Mouse (Mus musculus) lung, adult 18-20 months (tissue): Measurements from ENCODE around the gene Slc34a2.

Source experiments
- DNase-seq, 2 experiments: peaks; one replicate each; pipeline ENCODE4 v3.0.0; 2022; ENCODE audit warnings: mixed read lengths in 2 of 2

Slc34a2 gene

GRCm38 (mm10) chr5:53031346-53031745 is 6.5 kb upstream of the Slc34a2 start:
- DNase-seq: no peak

DNA sequence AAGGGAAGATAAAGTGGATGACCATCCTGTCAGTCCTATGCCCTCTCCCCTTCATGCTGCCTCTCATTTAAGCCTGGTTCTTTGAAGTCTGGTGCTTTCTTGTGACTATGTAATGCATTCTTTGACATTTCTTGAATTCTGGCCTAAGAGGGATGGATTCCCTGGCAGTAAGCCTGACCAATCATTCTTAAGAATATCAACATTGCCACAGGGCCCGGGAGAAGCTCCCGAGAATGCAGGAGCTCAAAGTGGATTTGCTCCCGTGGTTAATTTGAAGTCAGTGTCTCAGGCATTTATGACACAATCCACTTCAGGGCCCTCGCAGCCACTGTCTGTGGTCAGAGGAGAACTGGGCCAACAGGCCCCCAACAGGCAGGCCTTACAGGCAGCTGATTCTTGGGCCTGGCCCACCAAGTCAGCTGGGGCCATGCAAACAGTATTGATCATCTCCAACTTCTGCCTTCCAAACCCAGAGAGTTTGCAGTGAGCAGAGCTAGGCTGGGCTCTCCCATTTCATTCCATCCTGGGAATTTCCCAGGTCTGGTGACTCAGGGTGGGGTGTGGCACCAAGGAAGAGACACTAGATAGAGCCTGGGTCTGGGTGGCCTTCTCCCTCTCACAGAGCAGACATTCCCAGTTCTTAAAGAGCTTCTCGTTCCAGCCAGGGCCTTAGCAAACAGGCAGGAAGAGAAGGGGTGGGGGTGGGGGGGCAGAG is 4.3 kb downstream of the Slc34a2 start:
- DNase-seq: no peak

GRCm38 (mm10) chr5:53042771-53043371 is 5.0 kb downstream of the Slc34a2 start:
- no peak for DNase-seq

- DNase-seq: no peak
These were observed 5.8 kb downstream of the Slc34a2 start for GRCm38 (mm10) chr5:53043716-53044115.

DNA sequence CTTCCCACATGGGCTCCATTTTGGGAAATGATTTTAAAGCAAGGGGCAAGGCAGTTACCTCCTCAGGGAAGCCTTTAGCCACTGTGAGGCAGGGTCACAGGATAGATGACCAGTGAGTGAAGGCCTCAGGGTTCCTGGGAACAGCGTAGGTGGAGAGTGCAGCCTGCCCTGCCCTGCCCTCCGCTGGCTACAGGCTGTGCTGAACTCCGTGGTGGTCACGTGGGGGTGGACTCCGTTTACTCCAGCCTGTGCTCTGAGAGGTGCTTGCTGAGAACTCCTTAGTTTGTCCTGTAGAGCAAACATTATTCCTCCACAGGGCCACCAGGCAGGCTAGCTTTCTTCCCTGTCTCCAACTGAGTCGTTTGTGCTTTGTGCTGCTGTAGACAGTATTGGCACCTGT is 10.1 kb downstream of the Slc34a2 start:
- peak; percentile 69 to 79 for DNase-seq

DNA sequence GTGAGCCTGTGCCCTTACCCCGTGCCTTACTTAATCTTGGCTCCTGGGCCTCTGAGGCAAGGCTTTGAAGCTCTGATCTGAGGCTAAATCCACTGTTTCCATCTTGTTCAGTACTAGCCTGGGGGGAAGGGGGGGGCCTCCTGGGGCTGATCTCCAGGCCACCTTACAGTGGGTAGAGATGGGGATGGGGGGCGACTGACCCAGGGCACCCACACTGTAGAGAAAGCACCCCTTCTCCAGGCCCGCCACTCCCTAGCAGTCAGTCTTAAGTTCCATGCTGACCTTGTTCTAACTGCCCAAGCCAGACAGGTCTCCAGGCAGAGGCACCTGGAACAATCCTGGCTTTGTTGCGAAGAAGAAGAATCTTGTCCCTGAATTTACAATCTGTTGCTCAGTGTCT is 10.7 kb downstream of the Slc34a2 start:
- DNase-seq: no peak

DNA sequence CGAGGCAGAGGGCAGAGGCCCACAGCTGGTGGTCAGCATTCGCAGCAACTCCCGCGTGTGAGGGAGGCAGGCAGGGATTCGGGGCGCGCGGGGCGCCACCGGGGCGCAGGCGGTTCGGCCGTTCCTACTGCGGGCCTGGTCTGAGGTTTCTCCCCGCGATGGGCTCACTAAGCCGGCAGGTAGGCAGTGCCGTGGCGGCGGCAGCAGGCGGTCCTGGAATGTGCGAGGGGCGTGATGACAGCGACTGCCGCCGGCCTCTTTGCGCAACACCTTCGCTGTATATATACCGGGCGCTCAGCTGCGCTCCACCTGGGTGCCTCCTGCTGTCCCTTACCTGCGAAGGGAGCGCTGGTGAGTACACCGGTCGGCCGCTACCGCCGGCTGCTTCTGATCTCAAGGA is 11.2 kb downstream of the Slc34a2 start:
- peak; percentile 79 to 81 for DNase-seq

GRCm38 (mm10) chr5:53050963-53051362 is 13.1 kb downstream of the Slc34a2 start:
- peak in 1 of 2 experiments; percentile 30 for DNase-seq

DNA sequence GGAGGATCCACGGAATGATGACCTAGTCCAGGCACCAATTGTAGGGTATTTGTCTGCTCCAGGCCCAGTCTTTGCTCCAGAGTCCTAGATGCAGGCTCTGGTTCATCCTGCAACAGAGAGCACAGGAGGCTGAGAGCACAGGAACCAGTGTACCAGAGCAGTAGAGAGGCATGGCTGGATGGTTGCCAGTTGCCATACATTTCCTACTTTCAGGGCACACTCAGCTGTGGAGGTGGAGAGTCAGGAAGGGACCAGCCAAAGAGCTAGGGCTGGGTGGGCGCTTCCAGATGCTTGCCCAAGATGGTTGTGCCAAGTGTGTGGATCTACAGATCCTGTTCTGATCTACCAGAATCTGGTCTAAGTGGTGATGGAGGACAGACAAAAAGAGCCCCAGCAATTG is 15.4 kb downstream of the Slc34a2 start:
- peak in 1 of 2 experiments; percentile 28 for DNase-seq

GRCm38 (mm10) chr5:53061532-53062130 is 23.8 kb downstream of the Slc34a2 start:
- no peak for DNase-seq

- DNase-seq: no peak
These were observed 36.7 kb downstream of the Slc34a2 start for GRCm38 (mm10) chr5:53074553-53074952.

- no peak for DNase-seq
These were observed 40.6 kb downstream of the Slc34a2 start for GRCm38 (mm10) chr5:53078453-53078852.

DNA sequence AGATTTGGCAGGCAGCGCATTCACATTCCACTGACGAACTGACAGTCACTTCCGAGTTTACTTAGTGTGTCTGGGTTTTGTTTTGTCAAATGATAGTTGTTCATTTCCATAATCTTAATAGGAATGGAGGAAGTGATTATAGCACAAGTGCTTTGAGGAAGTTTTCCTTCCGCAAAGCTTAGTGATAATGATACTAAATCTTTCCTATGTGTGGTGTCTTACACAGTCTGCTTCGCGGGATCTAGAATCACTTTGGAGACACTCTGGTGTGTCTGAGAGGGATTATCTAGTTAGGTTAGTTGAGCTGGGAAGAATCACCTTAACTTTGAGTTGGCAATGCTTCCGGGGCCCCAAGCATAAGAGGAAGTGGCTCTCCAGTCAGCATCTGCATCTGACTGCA is 49.6 kb downstream of the Slc34a2 start:
- no peak for DNase-seq

- DNase-seq: no peak
These were observed 53.5 kb downstream of the Slc34a2 start for GRCm38 (mm10) chr5:53091331-53091730.

DNA sequence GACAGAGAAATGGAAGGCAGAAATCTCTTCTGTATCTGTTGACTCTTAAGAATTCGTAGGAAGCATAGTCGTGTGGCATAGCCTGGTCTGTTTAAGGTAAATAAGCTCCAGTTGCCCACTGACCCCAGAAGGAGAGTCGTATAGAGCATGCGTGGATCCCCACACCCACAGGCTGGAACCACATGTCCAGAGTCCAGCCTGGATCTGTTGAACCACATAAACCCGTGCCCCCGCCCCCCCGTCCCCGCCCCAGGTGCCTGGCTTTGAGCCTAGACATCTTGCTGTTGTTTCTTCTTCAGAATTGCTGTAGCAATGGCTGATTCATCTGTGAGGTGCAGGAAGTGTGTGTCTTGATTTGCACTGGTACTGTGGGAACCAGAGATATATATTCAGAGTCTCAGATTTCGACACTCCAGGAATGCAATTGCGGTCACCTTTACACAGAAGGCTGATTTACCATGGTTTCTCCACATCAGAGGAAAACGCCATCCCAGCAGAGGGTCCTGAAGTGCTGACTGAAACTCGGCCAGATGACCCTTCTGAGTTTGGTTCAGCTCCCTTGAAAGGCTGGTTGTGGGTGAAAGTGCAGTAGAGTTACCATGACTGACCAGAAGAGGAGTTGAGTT is 64.1 kb downstream of the Slc34a2 start:
- DNase-seq: peak in 1 of 2 experiments; percentile 5

DNA sequence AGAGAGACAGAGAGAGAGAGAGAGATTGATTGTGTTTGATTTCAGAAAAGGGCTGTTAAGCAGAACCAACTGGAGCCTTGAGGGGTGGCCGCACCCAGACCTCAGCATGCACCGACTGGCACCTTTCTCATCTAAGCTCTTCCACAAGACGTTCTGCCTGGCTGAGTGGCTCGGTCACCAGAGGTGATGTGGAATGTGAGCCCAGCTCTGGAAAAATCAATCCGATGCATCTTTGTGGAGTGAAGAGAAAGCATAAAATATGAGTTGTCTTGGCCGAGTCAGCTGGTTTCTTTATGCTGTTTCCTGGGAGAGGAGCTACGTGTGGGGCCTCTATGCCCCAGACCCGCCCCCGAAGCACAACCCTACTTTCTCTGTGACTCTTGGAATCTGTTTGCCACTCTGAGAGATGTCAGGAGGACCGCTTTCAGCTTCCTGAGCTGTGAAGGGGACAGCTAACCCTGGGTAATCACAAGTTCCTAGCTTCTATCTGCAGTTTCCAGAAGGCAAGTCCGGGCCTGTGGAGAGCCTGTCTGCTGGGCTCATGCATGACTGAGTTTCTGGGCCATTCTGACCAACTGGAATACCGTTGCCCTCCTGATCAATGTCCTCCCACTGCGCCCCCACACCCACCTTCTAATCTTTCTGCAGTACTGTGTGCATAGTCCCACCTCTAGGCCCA is 66.4 kb downstream of the Slc34a2 start:
- no peak for DNase-seq

DNA sequence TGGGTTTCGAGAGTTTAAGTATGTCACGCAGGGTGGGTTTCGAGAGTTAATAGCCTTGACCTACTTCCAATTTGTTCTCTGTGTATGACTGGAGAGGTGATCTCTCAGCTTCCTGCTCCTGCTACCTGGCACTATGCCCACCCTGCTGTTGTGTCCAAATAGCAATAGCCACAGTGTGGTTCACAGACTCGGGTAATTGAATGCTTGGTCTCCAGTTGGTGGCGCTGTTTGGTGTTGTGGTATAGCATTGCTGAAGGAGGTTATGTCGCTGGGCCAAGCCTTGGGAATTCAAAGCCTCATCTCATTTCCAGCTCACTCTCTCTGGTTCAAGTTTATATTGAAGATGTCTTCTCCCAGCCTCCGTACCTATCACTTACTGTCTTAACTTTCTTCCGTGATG is 67.8 kb downstream of the Slc34a2 start:
- DNase-seq: peak; percentile 5 to 15

- no peak for DNase-seq
These were observed 68.2 kb downstream of the Slc34a2 start for GRCm38 (mm10) chr5:53106125-53106524.

DNA sequence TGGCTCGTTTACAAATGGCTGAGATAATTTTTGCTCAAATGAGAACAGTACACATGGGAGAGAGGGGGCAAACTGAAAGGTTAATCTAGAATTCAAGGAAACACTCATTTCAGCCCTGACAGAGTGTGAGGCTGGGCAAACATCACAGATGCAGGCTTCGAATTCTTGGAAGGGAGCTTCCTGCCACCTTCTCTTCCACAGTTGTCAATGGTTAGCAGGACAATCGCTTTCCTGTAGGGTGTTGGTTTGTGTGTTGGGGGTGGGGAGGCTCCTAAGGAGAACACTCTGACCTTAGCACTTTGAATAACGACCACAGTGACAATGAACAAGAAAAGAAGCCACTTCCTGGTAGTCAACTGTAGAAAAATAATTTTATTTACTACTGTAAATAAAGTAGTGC is 68.8 kb downstream of the Slc34a2 start:
- DNase-seq: no peak

GRCm38 (mm10) chr5:53108026-53108425 is 70.1 kb downstream of the Slc34a2 start:
- no peak for DNase-seq

- no peak for DNase-seq
These were observed 70.8 kb downstream of the Slc34a2 start for GRCm38 (mm10) chr5:53108668-53109067.

DNA sequence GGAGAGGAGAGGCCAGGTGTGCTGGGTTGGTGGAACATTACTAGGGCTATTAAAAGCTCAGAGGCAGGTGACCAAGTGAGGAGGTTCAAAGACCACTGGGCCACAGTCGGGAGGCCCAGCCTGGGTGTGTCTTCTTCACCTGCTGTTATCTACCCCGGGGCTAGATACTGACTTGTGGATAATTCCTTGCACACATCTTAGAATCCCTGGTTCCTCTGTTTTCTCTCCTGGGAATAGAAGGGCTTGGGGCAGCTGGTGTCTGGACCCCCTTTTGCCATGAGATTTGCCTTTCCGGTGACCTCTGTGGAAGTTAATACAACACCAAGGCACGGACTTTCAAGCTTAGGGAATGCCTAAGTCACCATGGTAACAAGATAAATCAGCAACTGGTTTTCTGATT is 72.3 kb downstream of the Slc34a2 start:
- DNase-seq: no peak

DNA sequence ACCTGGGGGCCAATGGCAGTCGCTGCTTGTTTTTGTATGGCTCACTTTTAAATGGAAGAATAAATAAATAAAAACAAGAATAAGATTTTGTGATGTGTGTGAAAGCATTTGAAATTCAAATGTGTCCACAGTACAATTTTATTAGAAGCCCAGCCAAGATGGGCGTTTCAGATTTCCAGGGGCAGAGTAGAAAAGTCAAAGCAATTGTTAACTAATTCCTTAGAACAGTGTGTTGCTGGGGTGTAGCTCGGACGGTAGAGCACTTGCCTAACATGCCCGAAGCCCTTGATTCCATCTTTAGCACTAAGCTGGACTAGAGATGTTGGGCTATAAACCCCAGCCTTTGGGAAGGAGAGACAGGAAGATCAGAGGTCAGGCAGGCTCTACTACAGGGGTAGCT is 73.2 kb downstream of the Slc34a2 start:
- DNase-seq: no peak
